Mouse (Mus musculus): ENCODE data around the gene Gm5800.

GRCm38 (mm10) chr14:51717083-51717482, at the start of gene Gm5800:
- TF ChIP-seq CTCF (IDR thresholded peaks at IDR 0.05; ENCODE audit: low read depth, low read length) (no peak), POLR2A (IDR thresholded peaks at IDR 0.05; ENCODE audit: extremely low read depth, insufficient read depth, low read length) (no peak)

Measured in liver, adult 2 months (tissue).